Comparison of ENCODE assay signal across 9 mouse cellular contexts in the genomic region with DNA sequence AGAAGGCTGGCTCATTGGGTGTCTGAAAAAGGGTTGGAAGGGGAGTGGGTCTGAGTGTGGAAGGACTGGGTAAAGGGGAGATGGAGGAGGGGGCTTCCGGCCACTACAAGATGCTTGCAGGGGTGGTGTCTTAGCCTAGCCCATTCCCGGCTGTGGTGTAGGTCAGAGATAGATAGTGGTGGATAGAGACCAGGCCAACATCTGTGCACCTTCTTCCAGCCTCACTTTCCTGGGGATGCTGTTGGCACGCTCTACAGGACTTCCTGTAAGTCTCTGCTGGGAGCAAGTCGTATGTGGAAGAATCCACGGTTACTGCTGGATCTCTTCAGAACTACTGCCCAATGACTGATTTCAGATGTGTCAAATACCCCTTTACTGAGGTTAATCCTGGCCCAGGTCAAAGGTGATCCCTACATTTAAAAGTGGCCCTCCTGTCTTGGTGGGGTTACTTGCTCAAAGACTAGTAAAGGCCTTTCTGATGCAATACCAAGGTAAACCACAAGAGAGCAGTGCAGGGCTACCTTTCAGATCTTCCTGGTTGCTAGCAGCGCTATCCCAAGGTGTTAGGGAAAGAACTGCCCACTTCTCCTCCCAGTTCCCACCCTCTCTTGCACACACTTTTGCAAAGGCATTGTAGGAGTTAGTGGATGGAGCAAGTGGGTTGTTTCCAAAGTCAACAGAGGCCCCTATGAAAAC.
DNase-seq lines count a peak whose midpoint lies in the region; ATAC-seq lines count a peak whose summit lies in the region.
"Had no signal": no experiment of that assay in that cellular context is flagged by ENCODE, and none has a peak within 500 bp of the region (broad histone marks: within the 10 kb centered on the region; RNA-seq: fewer than 3 reads in every experiment).

No protein-coding gene starts in this region.

- DNase-seq in T-cell, adult 2 months (ENCODE audit: low spot score) = peak; percentile 62
- DNase-seq in cerebellum, adult 9-10 months = peak; percentile 94
- DNase-seq in frontal cortex, postnatal 10 days (ENCODE audit: low spot score in 2 of 2) = peak; percentile 47 to 85
- peak; percentile 82 to 96 for DNase-seq in layer of hippocampus, postnatal 25 days (ENCODE audit: extremely low spot score in 1 of 2, low spot score in 1 of 2)
- peak; percentile 96 for DNase-seq in lung, postnatal 36 days
- peak; percentile 82 for DNase-seq in right cerebral cortex, adult 18-20 months
- peak; percentile 87 for DNase-seq in urinary bladder, postnatal 14 days (ENCODE audit: low spot score)

- H3K4me2 ChIP-seq in hindbrain, embryonic 16.5 days (ENCODE audit: low read length) = no peak overlapping the region

- H3K9me3 ChIP-seq in hindbrain, embryonic 16.5 days (ENCODE audit: control insufficient read depth, low read length) = no peaks in the 10 kb centered on the region

- H3K36me3 ChIP-seq in hindbrain, embryonic 16.5 days (ENCODE audit: control insufficient read depth, insufficient read depth, low read length) = no peaks in the 10 kb centered on the region

- no peak overlapping the region for H3K27ac ChIP-seq in hindbrain, embryonic 16.5 days (ENCODE audit: low read depth, low read length)

- no peaks in the 10 kb centered on the region for H3K27me3 ChIP-seq in hindbrain, embryonic 16.5 days (replicated peaks; ENCODE audit: control insufficient read depth, insufficient read depth, low read length)

- H3K9ac ChIP-seq in hindbrain, embryonic 16.5 days (ENCODE audit: low read depth, low read length) = no peak overlapping the region

- 61% methylated on average over 6 of the region's 6 CpGs for WGBS in hindbrain, embryonic 16.5 days

- H3K4me1 ChIP-seq in hindbrain, embryonic 16.5 days (ENCODE audit: control insufficient read depth, insufficient read depth, low read depth, low read length) = peaks cover 3% of the 10 kb centered on the region

- peak; percentile 70 for ATAC-seq in hindbrain, embryonic 16.5 days

- no peak overlapping the region for H3K4me3 ChIP-seq in hindbrain, embryonic 16.5 days (ENCODE audit: low read length)
- H3K4me3 ChIP-seq: myocyte had no signal
